Mouse (Mus musculus): ENCODE measurements around the gene Rnpc3.

- no peak for TF ChIP-seq CTCF (IDR thresholded peaks at IDR 0.05; ENCODE audit: control insufficient read depth, insufficient read depth, insufficient replicate concordance, low read depth, low read length)
- no peak for TF ChIP-seq POLR2A (IDR thresholded peaks at IDR 0.05; ENCODE audit: control insufficient read depth, low read depth, low read length)
Measured at GRCm38 (mm10) chr3:113639545-113639944, 9.6 kb upstream of the Rnpc3 start.

Data from testis, adult 2 months (tissue).